Mouse (Mus musculus) intestine, embryonic 14.5 days (tissue): ENCODE measurements at regions not wholly inside any gene's neighbourhood (a gene's known extent, or its start where the extent isn't known, plus 50 kb on each side); places are given as distances from the start of the nearest gene placed in this dataset.

ENCODE experiments used
- ATAC-seq: fragments of 200-750 bp; cut with Nextera tagmentation; replicated peaks from 2 replicates; pipeline ENCODE4 v1.8.0; 2017; ENCODE audit warnings: low read depth, moderate number of reproducible peaks, moderate TSS enrichment, moderate library complexity; ENCODE audit not compliant: low FRiP score, low TSS enrichment
- DNase-seq: peaks from one replicate; pipeline ENCODE4 v3.0.0-alpha.2; 2018; ENCODE audit warnings: low spot score
- H3K27ac ChIP-seq: fragments of 300-500 bp; sonication (generic); 2 replicates; pipeline ENCODE4 v1.5.1; 2014; ENCODE audit warnings: low read depth, mild to moderate bottlenecking, control low read depth
- H3K27me3 ChIP-seq: fragments of 300-500 bp; sonication (generic); replicated peaks from 2 replicates; pipeline ENCODE4 v1.6.1; 2014; ENCODE audit warnings: low read length, control low read depth; ENCODE audit not compliant: control insufficient read depth, insufficient read depth
- H3K36me3 ChIP-seq: fragments of 300-500 bp; sonication (generic); 2 replicates; pipeline ENCODE4 v1.6.1; 2014; ENCODE audit warnings: low read length, control low read depth; ENCODE audit not compliant: control insufficient read depth, insufficient read depth
- H3K4me1 ChIP-seq: fragments of 300-500 bp; sonication (generic); replicated peaks from 2 replicates; pipeline ENCODE4 v1.6.1; 2014; ENCODE audit warnings: low read length, control low read depth, mixed read lengths; ENCODE audit not compliant: control insufficient read depth, insufficient read depth
- H3K4me2 ChIP-seq: fragments of 300-500 bp; sonication (generic); 2 replicates; pipeline ENCODE4 v1.6.1; 2014; ENCODE audit warnings: low read length
- H3K4me3 ChIP-seq: fragments of 300-500 bp; sonication (generic); 2 replicates; pipeline ENCODE4 v1.5.1; 2014; ENCODE audit warnings: low read depth, low read length, control low read depth, mixed read lengths
- H3K9ac ChIP-seq: fragments of 300-500 bp; sonication (generic); 2 replicates; pipeline ENCODE4 v1.6.1; 2014; ENCODE audit warnings: mild to moderate bottlenecking, low read length
- H3K9me3 ChIP-seq: fragments of 300-500 bp; sonication (generic); 2 replicates; pipeline ENCODE4 v1.6.1; 2016; ENCODE audit warnings: low read length, control low read depth; ENCODE audit not compliant: control insufficient read depth
- WGBS: fragments of 180-500 bp; shearing (Covaris S2); extraction: QIAGEN DNeasy Blood & Tissue Kit; methylation state at CpG from one replicate; pipeline ENCODE4 v1.1.7; 2014; 5-methylcytosine and 5-hydroxymethylcytosine counted together

DNA sequence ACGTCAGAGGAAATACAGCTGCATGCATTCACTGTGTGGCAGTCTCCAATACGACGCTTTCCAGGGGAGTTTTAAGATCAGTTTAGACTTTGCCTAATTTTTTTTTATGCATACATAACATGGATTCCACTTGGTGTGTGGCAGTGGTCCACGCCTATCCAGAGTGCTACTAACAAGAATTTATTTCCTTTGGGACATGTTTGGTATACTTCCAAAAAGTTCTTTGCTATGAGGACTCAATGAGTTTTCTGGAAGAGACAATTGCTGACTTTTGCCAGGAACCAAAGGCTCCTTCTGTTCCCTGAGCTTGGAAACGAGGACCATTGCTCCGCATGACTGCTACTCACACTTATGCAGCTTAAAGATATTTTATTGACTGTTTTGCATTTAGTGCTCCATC, 59.2 kb downstream of the Marcks start:
- Histone ChIP-seq H3K36me3 (no peaks in the 10 kb centered on the region), H3K27me3 (no peaks in the 10 kb centered on the region), H3K27ac (no peak overlapping the region), H3K4me1 (no peaks in the 10 kb centered on the region; the same call in 1 of the 2 replicates), H3K4me3 (no peak overlapping the region), H3K4me2 (no peak overlapping the region), H3K9ac (no peak overlapping the region), H3K9me3 (no peaks in the 10 kb centered on the region)
- DNase-seq = no peak
- no peak for ATAC-seq
- 68% methylated on average over 6 of the region's 6 CpGs for WGBS

DNA sequence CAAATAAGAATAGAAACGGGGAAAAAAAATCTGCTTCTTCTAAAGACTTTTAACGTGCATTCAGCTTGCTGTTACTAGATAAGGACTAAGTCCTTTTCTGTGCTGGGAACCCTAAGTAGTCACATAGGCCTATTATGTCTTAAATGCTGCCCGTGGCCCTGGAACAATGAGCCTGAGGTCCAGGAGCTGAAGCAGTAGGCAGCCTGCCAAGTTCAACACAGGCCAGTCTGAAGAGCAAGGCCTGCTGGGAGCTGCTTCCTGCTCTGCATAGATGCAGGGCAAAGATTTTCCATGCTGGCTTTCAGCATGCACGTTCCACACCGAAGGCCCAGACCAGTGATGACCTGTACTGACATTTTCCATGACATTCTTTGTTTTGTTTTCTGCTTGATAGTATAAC, 60.3 kb downstream of the Marcks start:
- no peaks in the 10 kb centered on the region for H3K36me3 ChIP-seq
- H3K9me3 ChIP-seq = no peaks in the 10 kb centered on the region
- 32% methylated on average over 5 of the region's 5 CpGs for WGBS
- peak; percentile 54 for DNase-seq
- no peak overlapping the region for H3K9ac ChIP-seq
- ATAC-seq = peak; percentile 71
- H3K27me3 ChIP-seq = no peaks in the 10 kb centered on the region
- H3K4me3 ChIP-seq = no peak overlapping the region
- H3K27ac ChIP-seq = no peak overlapping the region
- no peaks in the 10 kb centered on the region; the same call in 1 of the 2 replicates for H3K4me1 ChIP-seq
- H3K4me2 ChIP-seq = no peak overlapping the region

- H3K36me3 ChIP-seq = no peaks in the 10 kb centered on the region
- DNase-seq = no peak
- no peaks in the 10 kb centered on the region for H3K9me3 ChIP-seq
- H3K4me1 ChIP-seq = no peaks in the 10 kb centered on the region; the same call in 1 of the 2 replicates
- no peak for ATAC-seq
- no peak overlapping the region for H3K27ac ChIP-seq
- H3K4me2 ChIP-seq = no peak overlapping the region
- no peak overlapping the region for H3K4me3 ChIP-seq
- H3K27me3 ChIP-seq = no peaks in the 10 kb centered on the region
- 81% methylated on average over 2 of the region's 2 CpGs for WGBS
- no peak overlapping the region for H3K9ac ChIP-seq
Measured at GRCm38 (mm10) chr10:37077741-37078140, 61.0 kb downstream of the Marcks start.

- H3K4me3 ChIP-seq = no peak overlapping the region
- no peaks in the 10 kb centered on the region for H3K36me3 ChIP-seq
- DNase-seq (peak; percentile 57), ATAC-seq (no peak)
- H3K9me3 ChIP-seq = no peaks in the 10 kb centered on the region
- no peaks in the 10 kb centered on the region for H3K4me1 ChIP-seq
- H3K27me3 ChIP-seq = no peaks in the 10 kb centered on the region
- H3K27ac ChIP-seq = no peak overlapping the region
- 9% methylated on average over 5 of the region's 5 CpGs for WGBS
- H3K9ac ChIP-seq = no peak overlapping the region
- H3K4me2 ChIP-seq = no peak overlapping the region
Measured at GRCm38 (mm10) chr10:37072834-37073233, 65.9 kb downstream of the Marcks start.

GRCm38 (mm10) chr10:37072061-37072460, 66.7 kb downstream of the Marcks start:
- Histone ChIP-seq H3K4me2 (no peak overlapping the region), H3K27me3 (no peaks in the 10 kb centered on the region), H3K4me3 (no peak overlapping the region), H3K9ac (no peak overlapping the region), H3K27ac (no peak overlapping the region), H3K9me3 (no peaks in the 10 kb centered on the region), H3K4me1 (no peaks in the 10 kb centered on the region), H3K36me3 (no peaks in the 10 kb centered on the region)
- ATAC-seq (no peak), DNase-seq (no peak)
- WGBS = 94% methylated on average over 5 of the region's 5 CpGs

- H3K9me3 ChIP-seq = no peaks in the 10 kb centered on the region
- H3K27me3 ChIP-seq = no peaks in the 10 kb centered on the region
- DNase-seq (no peak), ATAC-seq (no peak)
- H3K4me3 ChIP-seq = no peak overlapping the region
- no peaks in the 10 kb centered on the region for H3K4me1 ChIP-seq
- 79% methylated on average over 2 of the region's 2 CpGs for WGBS
- H3K4me2 ChIP-seq = no peak overlapping the region
- no peaks in the 10 kb centered on the region for H3K36me3 ChIP-seq
- H3K9ac ChIP-seq = no peak overlapping the region
- H3K27ac ChIP-seq = no peak overlapping the region
Measured at GRCm38 (mm10) chr10:37071420-37071819, 67.3 kb downstream of the Marcks start.
